Mouse (Mus musculus): Measurements from ENCODE around the gene Sept9. TPM values are rescaled to one million over a fixed set of nuclear protein-coding genes. Genes with fewer than 3 reads are reported as not detected.
A peak's percentile ranks its signal among the peaks of the same experiment; 100 is the strongest.

Sept9 gene
- total RNA-seq, 2 experiments from 2014 or later: 31.9 to 33.4 TPM

DNA sequence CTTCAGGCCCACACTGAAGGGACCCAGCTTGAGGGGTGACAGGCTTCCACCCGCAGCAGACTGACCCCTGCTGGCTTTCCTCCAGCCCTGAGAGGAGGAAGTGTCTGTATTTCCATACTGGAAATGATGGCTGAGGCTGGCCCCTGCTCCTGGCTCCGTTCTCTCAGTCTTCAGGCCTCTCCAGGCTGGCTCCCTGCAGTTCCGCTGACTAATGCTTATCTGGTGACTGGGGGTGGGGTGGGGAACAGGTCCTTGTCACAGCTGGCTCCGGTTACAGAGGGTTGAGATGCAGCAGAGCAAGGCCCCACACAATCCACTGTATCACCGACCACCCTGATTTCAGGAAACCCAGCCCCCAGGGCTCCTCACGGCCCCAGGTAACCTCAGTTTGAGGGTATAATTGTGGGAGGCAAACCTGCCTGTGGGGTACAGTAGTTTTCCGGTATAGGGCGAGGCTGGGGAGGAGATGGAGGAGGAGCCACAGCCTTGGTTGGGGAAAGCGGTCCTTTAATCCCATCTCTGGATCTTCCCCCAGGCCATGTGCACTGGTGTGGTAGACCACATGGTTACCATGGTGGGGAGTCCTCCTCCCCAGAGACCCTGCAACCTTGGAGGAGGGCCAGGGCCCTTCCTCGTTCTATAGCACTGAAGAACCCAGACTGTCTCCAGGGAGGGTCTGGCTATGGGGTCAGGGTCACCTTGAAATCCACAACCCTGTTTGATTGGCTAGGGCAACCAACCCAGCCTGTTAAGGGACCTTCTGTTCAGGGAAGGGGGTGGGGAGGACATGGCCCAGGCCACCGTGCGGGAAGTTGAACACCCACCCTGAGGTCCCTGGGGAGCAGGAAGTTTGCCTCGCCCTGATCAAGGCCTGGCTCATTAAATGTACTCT lies 108.7 kb downstream of the Sept9 start:
- peak; percentile 54 for ATAC-seq (replicated peaks; ENCODE audit: low FRiP score, poor library complexity, severe bottlenecking)

GRCm38 (mm10) chr11:117309108-117309917 lies 109.9 kb downstream of the Sept9 start:
- ATAC-seq (replicated peaks; ENCODE audit: low FRiP score, poor library complexity, severe bottlenecking): no peak

DNA sequence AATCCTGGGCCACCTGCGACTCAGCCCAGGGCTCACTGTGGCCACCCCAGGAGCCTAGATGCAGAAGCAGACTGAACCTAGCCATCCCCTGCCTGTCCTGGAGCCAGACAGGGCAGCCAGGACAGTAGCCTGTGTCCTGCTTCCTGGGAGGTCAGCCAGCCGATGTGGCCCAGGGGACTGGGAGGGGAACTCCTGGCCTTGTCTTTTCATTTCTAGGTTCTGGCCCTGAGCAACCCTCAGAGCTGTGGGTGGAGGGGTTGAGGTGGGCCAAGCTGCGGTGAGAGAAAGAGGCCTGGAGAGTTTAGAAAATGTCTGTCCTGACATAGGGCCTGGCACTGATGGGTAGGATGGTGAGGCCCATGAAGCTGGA lies 110.4 kb downstream of the Sept9 start:
- ATAC-seq (replicated peaks; ENCODE audit: low FRiP score, poor library complexity, severe bottlenecking): no peak

GRCm38 (mm10) chr11:117310341-117311107 lies 111.1 kb downstream of the Sept9 start:
- ATAC-seq (replicated peaks; ENCODE audit: low FRiP score, poor library complexity, severe bottlenecking): no peak

DNA sequence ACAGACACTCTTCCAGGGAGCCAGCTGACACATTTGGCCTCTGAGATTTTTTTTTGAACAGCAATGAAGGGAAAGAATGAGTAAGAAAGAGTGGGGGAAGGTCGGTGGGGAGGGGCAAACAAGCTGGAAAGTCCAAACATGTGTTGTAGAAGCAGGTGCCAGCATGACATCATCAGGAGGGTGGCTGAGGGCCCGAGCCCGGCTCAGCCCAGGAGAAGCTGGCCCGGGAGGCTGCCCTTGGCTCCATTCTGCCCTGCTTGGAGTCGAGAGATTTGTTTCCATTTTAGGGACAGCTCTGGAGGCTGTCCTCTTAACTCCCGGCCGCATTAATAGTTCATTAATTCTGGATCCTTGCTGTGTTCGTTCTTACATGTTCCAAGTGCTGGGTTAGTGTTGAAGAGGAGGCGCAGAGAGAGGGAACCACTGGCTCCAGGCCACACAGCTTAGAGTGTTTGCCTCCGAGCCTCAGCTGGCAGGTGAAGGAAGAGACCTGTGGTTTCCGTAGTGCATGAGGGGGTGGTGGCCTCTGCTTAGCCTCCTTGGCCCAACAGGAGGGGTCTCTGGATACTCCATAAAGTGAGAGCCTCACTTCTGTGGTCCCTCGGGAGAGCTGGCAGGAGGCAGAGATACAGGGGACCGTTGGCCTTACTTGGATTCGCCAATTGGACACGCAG lies 111.8 kb downstream of the Sept9 start:
- ATAC-seq (replicated peaks; ENCODE audit: low FRiP score, poor library complexity, severe bottlenecking): no peak

- no peak for ATAC-seq (replicated peaks; ENCODE audit: low FRiP score, poor library complexity, severe bottlenecking)
Measured at GRCm38 (mm10) chr11:117312028-117312901, 112.8 kb downstream of the Sept9 start.

DNA sequence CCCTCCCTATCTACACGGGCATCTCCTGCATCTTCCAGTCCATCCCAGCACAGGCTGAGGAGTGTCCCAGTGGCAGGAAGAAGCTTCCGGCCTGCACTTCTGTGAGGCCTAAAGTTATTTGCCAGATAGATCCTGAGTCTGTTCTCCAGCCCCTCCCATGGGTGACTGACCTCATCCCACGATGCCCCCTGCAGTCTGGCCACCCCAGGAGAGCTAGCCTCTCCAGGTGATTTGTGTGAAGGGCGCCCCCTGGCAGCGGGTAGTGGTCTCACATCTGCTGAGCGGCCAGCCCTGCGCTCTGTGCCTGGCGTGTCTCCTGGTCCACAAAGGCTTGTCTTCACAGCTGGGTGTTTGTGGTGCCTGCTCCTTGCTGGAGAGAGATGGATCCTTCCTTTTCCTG lies 113.5 kb downstream of the Sept9 start:
- no peak for ATAC-seq (replicated peaks; ENCODE audit: low FRiP score, poor library complexity, severe bottlenecking)

DNA sequence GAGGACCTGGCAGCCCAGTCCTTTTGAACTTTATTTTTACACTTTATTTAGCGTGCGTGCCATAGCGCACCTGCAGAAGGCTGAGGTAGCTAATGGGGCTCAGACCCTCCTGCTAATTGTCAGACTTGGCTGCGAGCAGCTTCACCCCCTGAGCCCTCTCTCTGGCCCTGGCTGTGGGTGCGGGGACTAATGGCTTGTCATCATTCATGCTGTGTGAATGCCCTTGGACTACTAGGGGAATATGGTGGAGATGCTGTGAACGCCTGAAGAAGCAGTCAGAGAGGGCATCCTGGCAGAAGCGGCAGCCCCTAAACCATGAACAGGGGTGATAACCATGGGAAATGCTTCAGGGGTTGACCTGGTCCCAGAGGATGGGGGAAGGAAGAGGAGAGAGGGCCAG lies 114.0 kb downstream of the Sept9 start:
- no peak for ATAC-seq (replicated peaks; ENCODE audit: low FRiP score, poor library complexity, severe bottlenecking)

- no peak for ATAC-seq (replicated peaks; ENCODE audit: low FRiP score, poor library complexity, severe bottlenecking)
Measured at GRCm38 (mm10) chr11:117314026-117314425, 114.6 kb downstream of the Sept9 start.

DNA sequence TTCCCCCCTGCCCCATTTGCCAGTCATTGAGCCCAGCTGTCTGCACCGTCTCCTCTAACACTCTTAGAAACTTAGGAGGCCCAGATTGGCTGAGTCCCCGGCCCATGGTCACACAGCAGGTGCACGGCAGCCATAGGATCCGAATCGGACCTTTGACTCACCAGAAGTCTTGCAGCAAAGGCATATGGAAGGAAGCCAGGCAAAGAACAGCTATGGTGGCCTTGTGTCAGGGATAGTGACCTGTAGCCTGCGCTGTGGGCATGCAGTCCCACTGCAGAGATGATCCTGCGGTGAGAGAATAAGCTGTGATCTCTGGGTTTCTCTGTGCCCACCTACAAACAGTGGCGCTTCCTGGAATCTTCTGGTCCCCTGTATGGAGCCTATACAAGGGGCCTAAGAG lies 115.1 kb downstream of the Sept9 start:
- ATAC-seq (replicated peaks; ENCODE audit: low FRiP score, poor library complexity, severe bottlenecking): no peak

DNA sequence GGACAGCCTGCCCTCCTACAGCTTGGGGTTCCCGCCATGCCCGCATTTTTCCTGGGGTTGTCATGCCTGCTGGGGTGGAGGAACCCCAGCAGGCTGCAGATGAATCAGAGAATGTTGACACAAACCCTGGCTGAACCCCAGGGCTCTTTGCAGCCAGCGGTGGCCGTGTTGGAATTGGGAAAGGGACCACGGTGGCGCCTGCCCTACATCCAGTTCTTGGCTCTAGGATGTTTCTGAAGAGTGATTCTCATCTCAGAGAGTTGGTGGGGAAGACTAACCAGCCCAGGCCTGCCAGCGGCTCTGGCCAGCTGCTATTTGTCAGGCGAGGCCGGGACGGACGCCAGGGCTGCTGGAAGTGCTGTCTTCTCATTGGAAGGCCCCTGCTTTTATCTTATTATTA lies 115.8 kb downstream of the Sept9 start:
- ATAC-seq (replicated peaks; ENCODE audit: low FRiP score, poor library complexity, severe bottlenecking): no peak

- ATAC-seq (replicated peaks; ENCODE audit: low FRiP score, poor library complexity, severe bottlenecking): no peak
Measured at GRCm38 (mm10) chr11:117316441-117317331, 117.2 kb downstream of the Sept9 start.

DNA sequence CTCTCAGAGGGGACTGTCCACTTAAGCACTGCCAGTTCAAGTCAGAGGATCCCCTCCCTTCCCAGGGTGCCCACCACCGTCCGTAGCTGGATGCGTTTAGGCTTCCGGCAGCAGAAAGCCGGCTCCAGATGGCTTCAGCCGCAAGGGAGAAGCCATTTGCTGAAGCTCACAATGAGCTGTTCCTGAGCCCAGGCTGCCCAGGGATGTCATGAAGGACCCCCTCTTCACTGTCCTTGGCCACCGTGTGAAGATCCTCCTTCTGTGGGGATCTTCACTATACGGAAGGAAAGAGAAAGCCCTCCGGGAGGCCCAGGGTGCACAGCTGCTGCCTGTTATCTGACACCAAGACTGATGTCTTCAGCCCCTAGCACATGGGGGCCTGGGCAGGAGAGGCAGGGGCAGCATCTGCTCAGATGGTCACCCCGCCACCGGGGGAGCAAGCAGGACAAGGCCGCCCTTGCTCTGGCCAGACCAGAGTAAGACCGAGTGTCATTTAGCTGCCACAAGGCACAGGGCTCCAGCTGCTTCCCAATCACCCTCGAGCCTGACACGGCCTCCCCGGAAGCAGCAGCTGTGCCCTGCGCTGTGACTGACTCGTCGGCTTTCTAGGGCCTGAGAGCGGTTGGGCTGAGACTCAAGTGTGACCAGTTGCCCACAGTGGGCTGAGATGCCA lies 118.1 kb downstream of the Sept9 start:
- ATAC-seq (replicated peaks; ENCODE audit: low FRiP score, poor library complexity, severe bottlenecking): no peak

DNA sequence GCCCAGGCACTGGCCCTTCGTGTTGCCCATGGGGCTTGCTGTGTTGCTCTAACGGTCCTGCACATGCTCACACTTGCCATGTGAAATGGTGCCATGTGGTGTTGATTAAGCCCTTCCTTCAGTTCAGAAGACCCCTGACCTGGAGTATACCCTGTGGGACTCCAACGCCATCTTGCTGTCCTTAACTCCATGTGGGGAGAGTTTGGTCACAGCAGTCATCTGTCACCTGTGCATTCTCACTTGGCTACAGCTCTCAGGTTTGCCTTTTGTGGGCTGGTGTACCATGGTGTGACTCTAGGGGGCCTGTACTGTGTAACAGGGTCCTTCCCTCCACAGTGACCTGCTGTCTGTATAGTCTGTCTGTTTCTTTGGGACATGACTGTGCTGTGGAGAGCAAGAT lies 118.7 kb downstream of the Sept9 start:
- ATAC-seq (replicated peaks; ENCODE audit: low FRiP score, poor library complexity, severe bottlenecking): no peak

DNA sequence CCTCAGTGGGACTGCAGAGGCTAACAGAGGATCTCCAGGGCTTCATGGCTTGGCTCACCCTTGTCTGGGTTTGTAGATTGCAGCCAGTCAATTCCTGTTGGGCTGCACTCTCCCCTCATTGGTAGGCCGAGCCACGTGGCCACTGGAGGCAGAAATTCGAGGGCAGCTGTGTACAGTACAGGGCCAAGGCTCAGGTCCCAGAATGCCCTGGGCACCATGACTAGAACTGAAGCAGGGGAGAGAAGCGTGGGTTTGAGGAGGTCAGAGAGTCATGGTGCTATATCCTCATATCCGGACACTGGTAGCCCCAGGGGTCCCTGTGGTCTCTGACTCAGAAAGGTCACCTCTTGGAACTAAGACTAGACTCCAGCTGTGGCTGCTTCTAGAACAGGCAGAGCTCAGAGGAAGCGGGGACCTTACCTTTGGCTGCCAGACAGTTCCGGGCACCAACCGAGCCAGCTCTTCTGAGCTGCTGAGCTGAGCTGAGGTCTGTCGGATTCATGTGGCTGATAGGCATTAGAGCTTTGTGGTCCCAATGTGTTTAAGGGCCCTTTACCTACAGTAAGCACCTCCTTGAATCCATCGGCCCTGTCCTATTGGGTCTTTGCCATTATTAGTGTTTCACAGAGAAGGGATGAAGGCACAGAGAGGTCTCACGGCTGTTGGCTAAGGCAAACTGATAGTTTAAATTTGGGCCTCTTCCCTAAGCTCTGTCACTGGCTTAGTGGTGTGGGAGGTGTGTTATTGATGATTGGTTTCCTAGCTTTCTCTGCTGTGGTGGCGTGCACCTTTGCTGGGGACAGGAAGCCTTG lies 119.5 kb downstream of the Sept9 start:
- ATAC-seq (replicated peaks; ENCODE audit: low FRiP score, poor library complexity, severe bottlenecking): no peak

- ATAC-seq (replicated peaks; ENCODE audit: low FRiP score, poor library complexity, severe bottlenecking): no peak
Measured at GRCm38 (mm10) chr11:117319543-117320335, 120.3 kb downstream of the Sept9 start.

Measured in erythroblast, adult 5-6 weeks (primary cell).